Mouse (Mus musculus) telencephalon, adult 2 months (tissue): ENCODE measurements around the gene Gipr.
"Not testable (repeated sequence)": the region's sequence is repeated elsewhere in the genome, so short reads cannot be mapped to it uniquely, and the experiment has no call there.

Source experiments
- DNase-seq: peaks from one replicate; pipeline ENCODE4 v3.0.0-alpha.2; 2011; ENCODE audit warnings: low read depth, low spot score

The Gipr gene

DNA sequence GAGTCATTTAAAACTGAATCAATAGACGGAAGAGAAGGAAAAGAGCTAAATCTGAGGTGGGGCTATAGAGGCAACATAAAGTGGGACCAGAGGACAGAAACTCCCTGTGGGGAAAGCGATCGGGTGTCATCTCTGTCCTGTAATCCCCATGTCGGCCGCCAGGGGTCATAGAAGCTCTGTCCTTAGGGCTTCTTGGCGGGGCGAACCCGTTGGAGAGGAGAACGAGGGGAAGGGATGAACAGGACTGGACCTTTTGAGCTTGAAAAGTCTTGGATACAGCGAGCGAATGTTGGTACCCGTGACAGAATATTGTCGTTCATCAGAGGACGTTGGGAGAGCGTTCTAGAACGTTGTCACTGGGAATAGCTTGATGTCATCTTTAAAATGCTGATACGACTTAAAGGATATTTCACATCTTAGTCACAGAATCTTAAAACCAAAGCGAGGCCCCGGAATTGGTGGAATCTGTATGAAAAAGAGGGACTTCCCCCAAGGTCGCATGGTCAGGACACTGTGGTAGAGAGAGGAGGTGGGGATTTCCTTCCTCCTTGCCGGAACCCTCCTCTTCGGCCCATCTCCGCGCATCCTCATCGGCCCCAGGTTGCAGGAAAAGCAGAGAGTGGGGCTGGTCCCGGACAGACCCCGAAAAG lies 12.6 kb upstream of the Gipr start:
- no peak for DNase-seq

DNA sequence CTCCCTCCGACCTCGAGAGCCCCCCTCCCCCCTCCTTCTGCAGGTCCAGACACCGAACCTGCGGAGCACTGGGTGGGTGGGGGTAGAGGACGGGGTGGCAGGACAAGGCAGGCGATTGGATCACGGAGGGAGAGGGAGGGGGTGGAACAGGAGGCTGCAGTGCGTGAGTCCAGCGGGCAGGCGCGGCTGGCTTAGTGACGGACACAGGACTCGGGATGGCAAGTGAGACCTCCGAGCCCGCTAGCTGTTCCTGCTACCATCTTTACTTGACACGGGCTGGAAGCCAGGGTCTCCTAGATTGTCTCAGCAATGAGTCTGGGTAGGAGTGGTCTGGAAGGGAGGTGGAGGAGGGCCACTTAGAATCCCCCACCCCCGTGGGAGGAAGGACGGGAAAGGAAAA lies 12.1 kb upstream of the Gipr start:
- no peak for DNase-seq

DNA sequence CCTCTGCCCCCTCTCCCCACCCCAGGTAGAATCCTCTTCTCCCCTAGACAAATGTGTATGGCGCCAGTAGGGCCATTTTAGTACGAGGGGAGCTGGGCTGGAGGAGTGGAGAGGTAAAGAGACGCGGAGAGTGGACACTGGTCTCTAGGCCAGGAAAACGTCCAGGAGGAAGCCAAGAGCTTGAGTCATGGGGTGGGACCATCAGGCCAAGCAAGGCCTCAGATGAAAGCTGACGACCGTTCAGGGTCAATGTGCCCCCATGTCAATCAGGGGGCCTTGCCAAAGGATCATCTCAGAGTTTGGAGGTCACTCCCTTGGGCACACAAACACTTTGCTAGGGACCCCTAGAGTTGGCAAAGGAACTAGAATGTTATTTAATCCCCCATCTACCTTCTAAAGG lies 11.3 kb upstream of the Gipr start:
- DNase-seq, result no peak

DNA sequence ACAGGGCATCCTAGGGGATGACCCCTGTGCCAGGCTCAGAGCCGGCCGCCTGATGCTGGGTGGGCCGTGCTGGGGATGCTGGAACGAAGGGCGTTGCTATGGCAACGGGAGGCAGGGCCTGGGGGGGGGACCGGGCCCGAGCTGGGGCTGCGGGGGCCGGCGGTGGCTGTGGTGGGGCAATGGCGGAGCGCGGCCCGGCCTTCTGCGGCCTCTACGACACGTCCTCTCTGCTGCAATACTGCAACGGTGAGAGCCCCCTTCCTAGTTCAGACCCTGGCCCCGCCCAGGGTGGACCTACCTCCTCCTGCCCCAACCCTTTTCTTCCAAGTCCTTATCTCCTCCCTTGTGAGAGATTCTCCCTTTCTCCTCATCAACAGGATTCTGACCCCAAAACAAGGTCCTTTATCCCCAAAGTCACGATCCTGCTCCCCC lies 10.6 kb upstream of the Gipr start:
- no peak for DNase-seq

DNA sequence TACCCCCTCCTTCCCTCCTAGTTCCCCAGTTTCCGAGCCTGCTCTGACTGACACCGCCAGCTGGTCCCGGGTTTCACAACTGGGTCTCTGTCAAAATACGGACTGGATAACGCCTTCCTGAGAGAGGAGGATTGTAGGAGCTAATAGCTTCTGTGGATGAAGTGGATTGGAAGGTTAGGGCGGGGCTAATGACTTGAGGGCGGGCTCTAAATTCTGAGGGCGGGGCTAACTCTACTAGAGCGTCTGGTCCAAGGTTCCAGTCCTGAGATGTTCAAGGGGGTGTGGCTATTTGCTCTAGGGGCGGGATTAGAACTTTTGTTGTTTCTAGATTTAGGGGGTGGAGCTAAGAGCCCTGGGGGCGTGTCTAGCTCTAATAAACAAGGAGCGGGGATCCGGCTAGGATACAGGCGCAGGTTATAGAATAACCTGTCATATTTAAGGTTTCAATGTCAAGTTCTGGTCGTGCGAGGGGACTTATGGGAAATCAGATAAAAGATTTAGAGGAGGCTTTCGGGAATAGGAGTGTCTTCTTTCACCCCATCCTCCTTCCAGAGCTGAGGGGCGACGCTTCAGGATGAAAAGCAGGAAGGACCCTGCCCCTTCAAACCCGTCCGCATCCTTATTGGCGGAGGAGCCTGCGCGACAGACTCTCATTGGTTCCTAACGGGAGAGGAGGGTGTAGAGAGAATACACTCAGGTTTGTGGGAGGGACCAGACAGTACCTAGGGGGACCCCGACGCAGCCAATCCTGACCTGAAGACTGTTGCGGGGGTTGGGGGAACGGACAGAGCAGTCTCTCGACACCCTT lies 10.0 kb upstream of the Gipr start, which contains the start of gene Eml2:
Eml2 (plus strand) TSS at position 714 of the 808 bp plus-strand sequence.
- DNase-seq, result peak; percentile 97

DNA sequence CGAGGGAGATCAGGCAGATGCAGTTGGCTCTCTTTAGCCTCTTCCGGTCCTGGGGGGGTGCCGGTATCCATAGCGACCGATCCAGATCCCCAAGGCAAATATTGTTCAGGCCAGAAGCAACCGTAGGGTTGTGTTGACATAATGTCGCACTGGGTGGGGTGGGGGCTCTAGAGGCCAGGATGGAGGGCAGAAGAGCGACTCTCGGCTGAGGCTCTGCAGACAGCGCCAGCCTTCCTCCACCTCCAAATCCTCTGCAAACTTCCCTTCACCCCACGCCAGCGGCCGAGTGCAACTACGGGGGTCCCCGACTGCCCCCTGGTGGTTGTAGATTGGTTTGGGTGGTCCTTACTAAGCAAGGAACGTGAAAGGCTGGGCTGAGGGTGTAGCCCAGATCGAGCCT lies 6.9 kb upstream of the Gipr start:
- DNase-seq, result peak; percentile 69

DNA sequence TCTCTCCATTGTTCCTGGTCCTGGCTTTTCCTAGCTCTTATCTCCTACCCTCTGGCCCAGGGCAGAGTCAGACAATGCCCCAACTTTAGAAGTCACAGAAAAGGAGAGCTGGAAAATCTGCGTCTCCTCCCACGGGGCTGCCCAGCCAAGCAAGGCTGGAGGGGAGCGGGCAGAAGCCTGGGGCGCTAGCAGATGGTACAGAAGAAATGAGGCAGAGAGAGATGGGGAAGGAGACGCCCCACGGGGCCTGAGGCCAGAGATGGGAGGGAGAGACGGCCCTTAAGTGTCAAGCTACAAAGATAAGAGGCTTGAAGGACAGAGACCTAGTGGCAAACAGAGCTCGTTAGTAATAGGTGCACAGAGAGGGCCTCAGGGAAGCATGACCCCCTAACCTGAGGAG lies 5.9 kb upstream of the Gipr start:
- DNase-seq, result no peak

DNA sequence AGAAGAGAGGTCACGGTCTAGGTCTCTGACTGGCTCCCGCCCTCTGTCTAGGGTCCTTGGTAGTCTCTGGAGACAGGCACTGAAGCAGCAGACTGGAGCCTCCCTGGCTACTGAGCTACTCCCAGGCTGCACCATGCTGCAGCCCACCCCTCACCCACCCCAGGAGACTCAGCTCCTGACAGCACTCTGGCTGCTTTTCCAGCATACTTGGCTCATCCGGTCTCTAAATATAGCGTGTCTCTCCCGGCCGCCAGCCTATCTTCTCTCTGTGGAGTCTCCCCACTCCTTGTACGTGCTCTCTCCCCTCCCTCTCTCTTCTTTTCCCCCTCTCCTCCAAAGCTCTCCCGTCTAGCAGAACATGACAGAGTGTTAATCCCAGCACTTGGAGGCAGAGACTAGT lies 4.2 kb upstream of the Gipr start:
- DNase-seq, result peak; percentile 89

DNA sequence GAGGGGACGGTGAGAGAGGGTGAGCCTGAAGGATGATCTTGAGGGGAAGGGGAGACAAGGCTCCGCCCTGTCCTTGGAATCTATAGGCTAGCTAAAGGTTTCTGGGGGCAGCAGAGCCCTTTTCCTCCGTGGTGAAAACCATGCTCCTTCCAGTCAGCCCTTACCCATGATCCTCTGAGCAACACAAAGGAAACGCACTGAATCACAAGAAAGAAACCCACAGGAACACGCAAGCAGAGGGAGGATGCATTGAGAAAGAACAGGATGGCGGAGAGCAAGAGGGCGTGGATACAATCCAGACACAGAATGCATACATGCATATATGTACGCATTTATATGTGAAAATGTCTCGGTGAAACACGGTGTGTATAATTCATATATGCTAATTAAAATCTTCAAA lies 3.6 kb upstream of the Gipr start:
- no peak for DNase-seq

DNA sequence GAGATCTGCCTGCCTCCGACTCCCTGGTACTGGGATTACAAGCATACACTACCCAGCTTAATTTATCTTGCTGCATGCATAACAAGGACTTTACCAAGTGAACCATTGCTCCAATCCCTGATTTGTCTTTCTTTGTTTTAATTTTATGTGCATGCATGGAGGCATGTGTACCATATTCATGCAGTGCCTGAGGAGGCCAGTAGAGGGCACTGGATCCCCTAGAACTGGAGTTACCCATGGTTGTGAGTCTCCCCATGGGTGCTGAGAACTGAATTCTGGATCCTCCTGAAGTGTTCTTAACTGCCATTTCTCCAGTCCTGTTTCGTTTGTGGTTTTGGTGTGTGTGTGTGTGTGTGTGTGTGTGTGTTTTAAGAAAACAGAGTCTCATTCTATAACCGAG lies 1.1 kb upstream of the Gipr start:
- DNase-seq, result no peak

DNA sequence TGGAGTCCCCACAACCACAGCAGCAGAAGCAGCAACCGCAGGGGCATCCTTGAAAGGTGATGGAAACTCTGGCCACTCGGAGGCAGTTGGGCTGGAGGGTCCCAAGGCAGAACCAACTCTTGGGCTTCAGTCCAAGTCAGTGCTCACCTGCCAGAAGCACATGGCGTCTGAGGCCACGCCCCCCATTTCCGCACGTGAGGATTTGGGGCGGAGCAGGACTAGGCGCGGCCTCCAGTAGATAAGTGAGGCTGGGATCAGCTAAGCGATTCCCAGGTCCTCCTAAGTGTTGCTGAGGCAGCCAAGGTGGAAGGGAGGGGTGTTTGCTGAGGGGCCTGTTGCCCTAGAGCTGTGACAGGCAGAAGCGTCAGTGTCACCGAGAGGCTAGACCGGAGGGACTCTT lies 949 bp downstream of the Gipr start:
- no peak for DNase-seq

DNA sequence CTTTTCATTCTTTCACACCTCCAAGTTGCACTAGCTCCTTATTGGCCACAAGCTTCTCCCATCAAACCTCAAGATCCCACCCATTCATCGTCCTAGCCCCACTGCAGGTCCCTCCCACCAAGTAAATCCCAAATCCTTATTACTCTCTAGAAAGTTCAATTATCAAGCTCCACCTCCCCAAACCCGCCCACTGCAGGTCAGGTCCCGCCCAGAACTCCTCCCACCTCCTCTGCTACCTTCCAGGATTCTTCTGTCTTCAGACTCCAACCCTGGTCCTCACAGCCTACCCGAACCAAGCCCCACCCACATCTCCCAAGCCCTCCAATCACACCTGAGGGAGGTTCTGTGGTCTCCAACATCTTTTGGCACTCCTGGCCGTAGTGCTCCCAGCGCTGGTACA lies 1.7 kb downstream of the Gipr start:
- DNase-seq, result no peak

DNA sequence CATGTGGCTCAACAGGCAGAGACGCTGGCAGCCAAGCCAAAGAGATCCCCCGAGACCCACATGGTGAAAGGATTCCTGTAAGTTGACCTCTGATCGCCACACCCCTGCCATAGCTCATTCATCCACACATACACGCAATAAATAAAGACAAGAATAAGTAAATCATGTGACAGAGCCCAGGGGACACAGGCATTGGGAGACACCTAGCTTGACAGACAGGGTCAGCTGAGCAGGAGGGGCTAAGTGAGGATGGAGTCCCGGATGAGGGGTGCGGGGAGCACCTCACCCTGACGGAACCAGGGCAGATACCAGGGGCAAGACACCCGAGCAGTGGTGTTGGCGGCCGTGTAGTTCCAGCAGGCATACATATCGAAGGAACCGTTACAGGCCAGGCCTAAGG lies 2.2 kb downstream of the Gipr start:
- DNase-seq, result no peak

DNA sequence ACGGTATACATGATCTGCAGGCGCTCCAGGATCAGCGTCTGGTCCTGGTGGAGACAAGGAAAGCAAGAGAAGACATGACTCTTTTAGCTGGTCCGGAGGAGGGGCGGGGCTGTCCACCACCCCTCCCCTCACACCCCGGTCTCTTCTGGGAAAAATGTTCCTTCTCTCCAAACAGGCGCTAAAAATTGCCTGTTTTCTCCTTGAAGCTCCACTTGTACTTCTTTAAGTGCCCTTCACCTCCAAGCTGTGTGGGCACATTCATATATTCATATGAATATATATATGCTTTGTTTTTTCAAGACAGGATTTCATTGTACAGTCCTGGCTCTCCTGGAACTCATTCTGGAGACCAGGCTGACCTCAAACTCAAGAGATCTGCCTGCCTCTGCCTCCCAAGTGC lies 3.0 kb downstream of the Gipr start:
- no peak for DNase-seq

DNA sequence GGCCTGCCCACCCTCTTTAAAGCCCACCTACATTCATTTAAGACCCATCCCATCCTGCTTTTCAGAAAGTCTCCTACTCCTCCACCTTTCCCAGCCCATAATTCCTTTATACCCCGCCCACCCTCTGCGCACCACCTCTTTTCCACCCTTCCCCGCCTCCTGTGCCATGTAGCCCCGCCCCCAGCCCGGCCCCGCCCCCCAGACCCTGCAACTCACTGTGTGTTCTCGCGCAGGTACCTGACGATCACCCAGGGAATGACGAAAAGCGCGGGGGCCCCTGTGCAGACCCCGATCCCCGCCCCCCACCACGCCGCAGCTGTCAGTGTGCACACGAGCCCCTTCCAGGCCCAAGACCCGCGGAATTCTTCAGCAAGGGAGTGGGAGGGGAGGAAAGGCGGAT lies 5.8 kb downstream of the Gipr start:
- DNase-seq, result no peak

DNA sequence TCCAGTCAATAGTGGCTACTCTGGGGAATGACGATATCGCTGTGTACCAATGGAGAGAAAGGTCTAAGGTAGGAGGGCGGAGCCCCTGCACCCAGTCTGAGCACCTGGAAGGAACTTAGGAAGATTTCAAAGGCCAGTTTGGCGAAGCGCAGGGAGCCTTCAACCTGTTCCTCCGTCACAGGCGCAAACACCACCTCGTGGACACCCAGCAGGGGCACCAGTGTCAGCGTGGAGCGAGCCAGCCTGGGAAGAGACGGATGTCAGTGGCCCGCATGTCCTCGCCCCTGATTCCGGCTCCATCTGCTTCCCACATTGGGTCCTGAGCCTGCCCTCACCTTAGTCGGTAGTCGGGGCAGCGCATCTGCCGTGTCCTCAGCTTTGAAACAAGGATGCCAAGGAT lies 6.5 kb downstream of the Gipr start:
- DNase-seq, result no peak

DNA sequence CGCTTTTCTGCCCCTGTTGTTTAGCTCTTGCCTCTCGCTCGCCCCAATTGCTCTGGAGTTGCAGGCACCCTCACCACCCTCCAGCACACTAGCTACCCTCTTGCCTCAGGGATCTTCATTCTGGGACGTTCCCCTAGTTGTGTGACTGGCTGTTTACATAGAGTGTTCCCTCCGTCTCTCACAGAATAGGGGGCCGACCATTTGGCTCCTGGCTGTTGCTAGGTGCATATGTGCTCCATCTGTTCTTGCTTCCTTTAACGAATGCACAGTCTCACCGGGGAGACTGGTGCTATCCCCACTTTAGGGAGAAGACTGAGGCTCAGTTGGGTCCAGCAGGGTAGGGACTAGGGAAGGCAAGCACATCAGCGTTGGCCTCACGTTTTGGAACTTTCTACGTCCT lies 7.3 kb downstream of the Gipr start:
- no peak for DNase-seq

DNA sequence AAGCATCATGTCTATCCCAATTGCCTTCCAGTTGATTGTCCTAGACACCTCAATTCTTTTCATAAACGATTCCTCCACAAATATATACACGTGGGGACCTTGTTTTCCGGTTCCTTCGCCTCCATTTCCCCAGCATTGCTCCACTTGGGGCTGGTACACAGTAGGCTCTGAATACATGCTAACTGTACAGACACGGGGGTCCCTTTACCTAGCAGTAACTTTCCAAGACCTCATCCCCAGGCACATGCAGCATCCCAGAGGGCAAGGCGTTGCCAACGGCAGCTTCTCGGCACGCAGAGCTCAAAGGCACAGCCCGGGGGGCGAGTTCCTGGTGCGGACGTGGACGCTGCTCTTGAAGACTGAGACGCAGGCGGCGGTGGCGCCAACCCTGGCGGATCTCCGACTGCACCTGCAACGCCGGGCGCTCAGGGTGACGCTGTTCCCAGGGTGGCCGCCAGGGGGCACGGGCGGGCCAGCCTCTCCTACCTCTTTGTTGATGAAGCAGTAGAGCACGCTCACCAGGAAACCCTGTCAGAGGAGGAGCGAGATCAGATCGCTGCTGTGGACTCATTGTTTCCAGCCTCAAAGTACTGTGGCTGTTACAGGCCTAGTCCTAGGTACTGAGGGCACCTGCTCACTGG lies 8.6 kb downstream of the Gipr start:
- no peak for DNase-seq

DNA sequence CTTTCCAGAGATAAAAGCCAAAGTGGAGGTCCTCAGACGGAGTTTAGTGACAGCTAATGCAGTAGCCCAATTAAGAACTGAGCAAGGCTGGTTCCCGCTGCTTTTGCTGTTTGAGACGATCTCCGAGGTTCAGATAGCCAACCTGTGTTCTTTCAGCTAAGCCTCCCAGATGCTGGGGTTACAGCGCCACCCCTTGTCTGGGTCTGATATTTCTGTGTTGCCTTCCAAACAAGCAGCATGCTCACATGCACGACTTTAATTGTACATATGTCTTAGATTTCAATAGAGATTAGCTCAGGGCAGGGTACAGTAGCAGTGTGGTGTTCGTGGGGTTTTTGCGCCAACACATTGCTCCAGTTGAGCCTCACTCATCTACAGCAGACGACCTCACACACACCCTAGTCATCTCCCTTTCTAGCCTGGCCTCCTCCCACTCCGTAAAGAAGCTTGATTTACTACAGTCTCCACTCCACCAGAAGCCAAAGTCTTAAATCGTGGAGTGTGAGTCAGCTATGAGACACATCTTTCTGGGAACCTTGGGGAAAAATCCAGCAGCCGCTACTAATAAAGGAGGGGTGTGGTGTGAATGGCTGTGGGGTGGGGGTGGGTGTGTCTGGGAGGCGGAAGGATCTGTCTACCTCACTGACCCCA lies 10.0 kb downstream of the Gipr start:
- DNase-seq, result no peak

DNA sequence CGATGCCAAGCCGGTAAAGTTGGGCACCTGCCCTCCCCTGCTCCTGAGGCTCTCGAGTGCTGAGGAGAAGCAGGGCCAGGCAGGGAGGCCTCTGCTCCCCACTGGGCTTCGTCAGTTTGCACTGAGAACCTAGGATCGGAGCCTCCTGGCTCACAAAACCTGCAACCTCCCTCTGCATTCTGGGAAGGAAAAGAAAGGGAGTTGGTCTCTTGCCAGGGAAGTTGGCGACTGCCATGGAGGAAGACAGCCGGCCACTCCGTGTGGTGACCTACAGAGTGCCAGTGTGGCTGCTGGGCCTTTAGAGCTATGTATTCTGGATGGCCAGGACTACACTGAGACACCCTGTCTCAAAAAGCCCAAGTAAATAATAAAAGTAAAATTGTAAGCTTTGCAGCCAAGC lies 11.1 kb downstream of the Gipr start:
- DNase-seq, result no peak

DNA sequence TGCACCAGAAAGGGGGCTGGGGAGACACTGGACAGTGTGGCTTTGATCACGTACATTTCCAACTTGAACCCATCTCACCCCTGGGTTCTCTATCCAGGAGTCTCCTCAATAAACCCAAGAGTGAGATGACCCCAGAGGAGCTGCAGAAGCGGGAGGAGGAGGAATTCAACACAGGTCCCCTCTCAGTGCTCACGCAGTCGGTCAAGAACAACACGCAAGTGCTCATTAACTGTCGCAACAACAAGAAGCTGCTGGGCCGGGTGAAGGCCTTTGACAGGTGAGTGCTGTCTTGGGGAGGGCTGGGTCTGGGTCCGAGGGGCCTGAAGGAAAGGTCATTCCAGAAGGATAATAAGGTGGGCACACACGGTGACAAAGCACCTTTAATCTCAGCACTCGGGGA lies 14.8 kb downstream of the Gipr start:
- not testable (repeated sequence) for DNase-seq

DNA sequence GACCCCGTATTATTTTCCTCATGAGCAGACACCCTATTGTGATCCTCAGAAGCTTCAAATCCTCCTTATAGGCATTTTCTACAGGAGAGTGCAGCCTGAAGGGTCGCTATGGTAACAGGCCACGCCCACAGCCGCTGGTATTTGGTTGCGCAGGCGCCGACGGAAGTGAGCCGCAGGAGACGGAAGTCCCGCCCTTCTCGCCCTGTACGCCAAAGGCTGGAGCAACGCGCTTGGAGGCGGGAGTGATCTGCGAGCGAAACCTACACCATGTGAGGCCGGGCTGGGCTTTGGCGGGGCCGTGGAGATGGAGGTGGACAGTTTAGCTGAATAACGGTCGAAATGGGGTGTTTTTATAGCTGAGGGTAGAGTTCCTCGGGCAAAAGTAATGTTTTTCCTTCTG lies 16.3 kb downstream of the Gipr start, which contains the start of gene Snrpd2:
Snrpd2 (plus strand) TSS at position 97 of the 400 bp plus-strand sequence.
- peak; percentile 91 for DNase-seq
